Mouse (Mus musculus): ENCODE data around the gene Rps3a1.

- TF ChIP-seq CTCF (IDR thresholded peaks at IDR 0.05; ENCODE audit: low read depth) (peak; percentile 33; the same call in 1 of the 2 replicates), EP300 (IDR thresholded peaks at IDR 0.05; ENCODE audit: low read depth) (no peak)
Measured at GRCm38 (mm10) chr3:86122156-86122555, 20.3 kb downstream of the Rps3a1 start.
